Mouse (Mus musculus) embryo, embryonic 10.5 days (tissue): ENCODE results near the gene Ptbp1.

Experiments used
- DNase-seq: peaks from one replicate; pipeline ENCODE4 v3.0.0-alpha.2; 2015; ENCODE audit warnings: low spot score

Ptbp1 gene

GRCm38 (mm10) chr10:79853860-79854795, at the start of gene Ptbp1:
Gene Ptbp1, plus strand, starts transcription at chr10:79854427.
- DNase-seq, result peak; percentile 100

- no peak for DNase-seq
Measured at GRCm38 (mm10) chr10:79805636-79806035, 48.6 kb upstream of the Ptbp1 start.

GRCm38 (mm10) chr10:79806331-79806730, 47.9 kb upstream of the Ptbp1 start:
- DNase-seq, result no peak

DNA sequence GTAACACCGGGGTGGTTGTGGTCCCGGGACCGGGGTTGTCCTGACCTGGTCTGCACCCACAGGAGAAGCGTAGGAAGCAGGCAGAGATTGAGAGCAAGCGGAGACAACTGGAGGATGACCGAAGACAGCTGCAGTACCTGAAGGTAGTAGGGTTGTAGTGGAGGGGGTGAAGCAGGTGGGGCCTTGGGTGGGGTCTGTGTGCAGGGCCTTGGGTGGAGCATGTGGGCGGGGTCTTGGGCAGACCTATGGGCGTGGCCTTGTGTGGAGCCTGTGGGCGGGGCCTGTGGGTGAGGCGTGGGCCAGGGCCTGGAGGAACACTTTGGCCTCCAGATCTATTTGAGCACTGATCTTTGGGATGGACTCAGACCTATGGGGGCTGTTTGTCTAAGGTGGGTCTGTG, 47.3 kb upstream of the Ptbp1 start:
- no peak for DNase-seq

- DNase-seq, result no peak
Measured at GRCm38 (mm10) chr10:79807826-79808225, 46.4 kb upstream of the Ptbp1 start.

DNA sequence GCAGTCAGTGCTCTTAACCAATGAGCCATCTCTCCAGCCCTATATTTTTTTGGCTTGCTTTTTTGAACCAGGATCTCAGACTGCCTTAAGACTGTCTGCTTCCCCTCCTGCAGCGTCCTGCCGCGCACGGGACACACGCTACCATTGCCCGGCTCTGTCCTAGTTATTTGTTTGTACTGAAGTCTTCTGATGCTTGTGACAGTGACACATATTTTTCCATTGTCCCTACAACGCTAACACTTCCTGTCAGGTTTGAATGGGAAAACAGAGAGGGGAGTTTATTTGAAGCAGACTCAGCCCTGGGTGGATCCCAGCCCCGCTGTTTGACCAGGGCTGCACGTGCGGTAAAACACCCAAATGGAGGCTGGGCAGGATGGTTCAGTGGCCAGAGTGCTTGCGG, 45.5 kb upstream of the Ptbp1 start:
- no peak for DNase-seq

GRCm38 (mm10) chr10:79811736-79812637, 42.2 kb upstream of the Ptbp1 start:
- DNase-seq, result peak; percentile 88

DNA sequence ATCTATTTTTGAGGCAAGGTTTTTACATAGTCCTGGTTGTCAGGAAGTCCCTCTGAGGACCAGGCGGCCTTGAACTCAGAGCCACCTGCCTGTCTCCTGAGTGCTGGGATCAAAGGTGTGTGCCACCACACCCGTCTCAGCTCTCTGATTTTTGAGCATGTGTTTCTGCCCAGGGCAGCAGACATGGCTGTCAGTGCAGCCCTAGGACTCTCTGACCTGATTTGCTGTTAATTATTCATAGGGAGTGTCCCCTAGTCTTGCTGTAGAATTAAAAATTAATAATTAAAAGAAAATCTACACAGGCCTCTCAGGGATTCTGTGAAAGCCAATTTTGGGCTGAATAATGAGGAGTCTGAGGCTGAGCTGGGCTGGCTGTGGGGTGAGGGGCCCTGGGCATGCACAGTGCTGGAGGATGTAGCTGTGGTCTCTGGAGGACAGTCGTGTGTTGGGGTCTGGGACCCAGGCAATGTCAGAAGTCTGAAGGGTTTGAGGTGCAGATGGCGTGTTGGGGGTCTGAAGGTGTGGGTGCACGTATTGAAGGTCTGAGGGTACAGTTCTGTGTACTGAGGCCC, 39.9 kb upstream of the Ptbp1 start:
- no peak for DNase-seq

- DNase-seq, result no peak
Measured at GRCm38 (mm10) chr10:79815671-79816494, 38.3 kb upstream of the Ptbp1 start.

- DNase-seq, result no peak
Measured at GRCm38 (mm10) chr10:79817111-79817510, 37.1 kb upstream of the Ptbp1 start.

- DNase-seq, result no peak
Measured at GRCm38 (mm10) chr10:79818225-79818624, 36.0 kb upstream of the Ptbp1 start.

DNA sequence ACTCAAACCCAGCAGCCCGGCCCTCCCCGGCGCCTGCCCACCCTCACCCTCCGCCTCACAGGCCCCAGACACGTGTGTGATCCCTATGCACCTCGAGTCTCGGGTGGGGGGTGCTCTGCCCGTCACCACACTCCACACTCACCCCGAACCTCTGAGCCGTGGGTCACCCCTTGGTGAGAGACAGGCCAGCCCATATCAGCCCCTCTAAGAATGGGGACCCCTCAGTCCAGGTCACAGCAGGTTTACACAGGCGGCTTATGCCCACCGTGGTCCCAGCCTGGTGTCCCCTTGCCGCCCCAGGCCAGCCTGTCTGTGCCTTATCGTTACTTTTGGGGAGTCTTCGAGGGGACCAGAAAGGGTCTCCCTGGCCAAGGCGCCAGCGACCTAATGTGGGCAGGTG, 34.6 kb upstream of the Ptbp1 start:
- no peak for DNase-seq

GRCm38 (mm10) chr10:79820277-79820676, 34.0 kb upstream of the Ptbp1 start:
- DNase-seq, result no peak

GRCm38 (mm10) chr10:79820782-79821181, 33.4 kb upstream of the Ptbp1 start, which contains the start of gene Misp:
Gene Misp, plus strand, starts transcription at chr10:79820989.
- no peak for DNase-seq

DNA sequence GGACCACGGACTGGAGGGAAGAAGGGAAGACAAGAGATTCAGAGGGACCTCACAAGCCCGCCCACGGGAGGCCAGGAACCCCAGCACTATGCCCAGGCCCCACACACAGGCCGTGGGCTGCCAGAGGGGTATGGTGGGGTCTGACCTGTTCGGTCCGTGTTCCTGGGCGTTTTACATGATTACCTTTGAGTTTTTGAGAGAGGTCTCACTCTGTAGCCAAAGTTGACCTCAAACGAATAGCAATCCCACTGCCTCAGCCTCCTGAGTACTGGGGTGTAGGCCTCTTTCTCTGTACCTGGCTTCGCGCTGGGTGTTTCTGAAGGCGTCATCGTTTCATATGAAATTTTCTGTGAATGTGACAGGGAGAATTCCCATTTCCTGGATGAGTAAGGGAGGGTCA, 32.5 kb upstream of the Ptbp1 start:
- no peak for DNase-seq

- DNase-seq, result no peak
Measured at GRCm38 (mm10) chr10:79822372-79822771, 31.9 kb upstream of the Ptbp1 start.

GRCm38 (mm10) chr10:79823011-79823410, 31.2 kb upstream of the Ptbp1 start:
- no peak for DNase-seq

DNA sequence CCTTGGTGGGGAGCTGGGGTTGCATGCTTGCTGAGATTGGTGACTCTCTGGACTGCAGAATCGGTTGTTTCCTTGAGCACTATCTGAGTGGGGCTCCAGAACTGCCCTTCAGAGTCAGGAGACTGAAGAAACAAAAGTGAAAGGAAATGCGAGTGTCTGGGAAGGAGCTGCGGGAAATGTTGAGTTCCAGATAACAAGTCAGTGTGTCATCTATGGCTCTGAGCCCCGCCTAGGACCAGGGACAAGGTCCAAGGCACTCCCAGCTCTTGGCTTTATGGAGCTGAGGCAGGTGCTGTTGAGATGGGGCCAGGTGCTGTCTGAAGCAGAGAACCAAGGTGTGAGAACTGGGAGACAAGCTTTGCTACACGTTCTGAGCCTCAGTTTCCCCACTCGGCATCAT, 29.8 kb upstream of the Ptbp1 start:
- DNase-seq, result no peak

GRCm38 (mm10) chr10:79831583-79831982, 22.6 kb upstream of the Ptbp1 start:
- DNase-seq, result no peak

GRCm38 (mm10) chr10:79832026-79832785, 22.0 kb upstream of the Ptbp1 start:
- no peak for DNase-seq

DNA sequence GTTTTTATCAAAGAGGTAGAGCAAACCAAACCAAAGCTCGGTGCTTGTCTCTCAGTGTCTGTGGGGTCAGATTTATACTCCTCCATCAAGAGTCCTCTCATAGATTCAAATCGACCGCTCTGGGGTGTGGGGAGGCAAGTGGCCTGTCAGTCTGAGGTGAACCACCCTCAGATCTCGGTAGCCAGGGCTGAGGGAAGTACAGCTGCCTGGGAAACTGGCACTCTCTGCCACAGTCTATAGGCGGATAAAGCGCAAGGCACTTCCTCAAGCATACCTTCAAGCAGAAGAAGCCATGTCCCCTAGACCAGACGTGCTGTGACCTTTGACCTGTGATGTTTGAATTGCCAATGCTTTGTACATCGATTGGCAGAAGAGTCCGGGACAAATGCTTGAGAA, 21.4 kb upstream of the Ptbp1 start:
- DNase-seq, result no peak
